Mouse (Mus musculus): ENCODE results near the gene Flad1.

GRCm38 (mm10) chr3:89360237-89360636 lies 51.4 kb downstream of the Flad1 start:
- TF ChIP-seq POLR2A (IDR thresholded peaks at IDR 0.05; ENCODE audit: extremely low read depth, insufficient read depth, low read length): no peak
- no peak for TF ChIP-seq CTCF (IDR thresholded peaks at IDR 0.05; ENCODE audit: low read depth, low read length)

Data from liver, adult 2 months (tissue).